Mouse (Mus musculus): Measurements from ENCODE around the gene Magee1. TPM values are rescaled to one million over a fixed set of nuclear protein-coding genes. Genes with fewer than 3 reads are reported as not detected.

Gene Magee1
- total RNA-seq (2023) = 1 to 10 TPM; 2.7 to 3.8 TPM

DNA sequence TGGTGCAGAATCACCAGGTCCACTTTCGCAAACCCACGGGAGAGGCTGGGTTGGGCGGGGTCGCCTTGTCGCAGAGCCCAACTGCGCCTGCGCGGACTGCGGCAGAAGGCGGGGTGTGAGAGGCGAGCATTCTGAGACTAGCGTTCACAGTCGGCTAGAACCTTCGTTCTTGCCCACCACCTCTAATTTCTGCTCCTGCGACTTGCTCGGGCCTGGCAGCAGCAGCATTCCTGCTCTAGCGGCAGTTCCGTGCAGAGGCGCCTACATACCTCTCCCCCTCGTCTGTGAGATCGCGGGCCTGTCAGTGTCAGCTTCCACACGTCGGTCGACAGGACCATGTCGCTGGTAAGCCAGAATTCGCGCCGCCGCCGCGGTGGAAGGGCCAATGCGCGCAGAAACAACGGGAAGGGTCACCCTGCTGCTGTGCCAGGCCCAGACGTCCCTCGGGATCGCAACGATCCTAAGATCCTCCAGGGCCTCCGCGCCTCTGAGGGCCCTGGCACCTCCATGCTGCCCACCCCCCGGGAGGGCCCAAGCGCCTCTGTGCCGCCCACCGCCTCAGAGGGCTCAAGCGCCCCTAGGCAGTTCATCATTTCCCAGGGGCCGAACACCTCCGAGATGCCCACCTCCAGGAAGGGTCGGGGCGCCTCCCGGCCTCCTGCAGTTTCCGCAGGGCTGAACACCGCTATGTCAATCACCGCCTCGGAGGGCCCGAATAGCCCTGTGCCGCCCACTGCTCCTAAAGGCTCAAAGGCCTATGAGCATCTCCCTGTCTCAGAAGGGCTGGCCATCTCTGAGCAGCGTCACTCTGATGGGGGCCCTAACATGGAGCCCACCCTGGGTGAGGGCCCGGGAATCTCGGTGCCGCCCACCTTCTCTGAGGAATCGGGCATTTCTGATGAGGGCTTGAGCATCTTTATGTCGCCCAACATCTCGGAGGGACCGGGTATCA, at the start of gene Magee1:
Magee1 (plus strand) TSS at position 104 of the 952 bp plus-strand sequence.

GRCm38 (mm10) chrX:105079615-105080092, 40.5 kb upstream of the Magee1 start, which contains the start of gene Pbdc1:
Pbdc1 (plus strand) TSS chrX:105079756.

Other genes starting within 250 kb of the Magee1 start
- 10 to 100 TPM; 30.6 to 31.2 TPM for gene Pbdc1, start 40.6 kb upstream of the Magee1 start, total RNA-seq (2023)

Data from monocyte, adult 59 days (primary cell).